Mouse (Mus musculus): Measurements from ENCODE around the gene Lamtor5. TPM values are rescaled to one million over a fixed set of nuclear protein-coding genes. Genes with fewer than 3 reads are reported as not detected.

The Lamtor5 gene
- polyA plus RNA-seq, 1 experiment: 111 TPM

- TF ChIP-seq CTCF (IDR thresholded peaks at IDR 0.05; ENCODE audit: insufficient read depth, low read length) (no peak), POLR2A (IDR thresholded peaks at IDR 0.05; ENCODE audit: borderline replicate concordance, extremely low read depth, low read depth, low read length) (no peak)
- Histone ChIP-seq H3K4me1 (ENCODE audit: control insufficient read depth, insufficient read depth, low read length) (no peaks in the 10 kb centered on the region), H3K4me3 (replicated peaks; ENCODE audit: extremely low read depth, low read depth, low read length) (no peak within 1 kb of the TSS)
- 87% methylated on average over 9 of the region's 9 CpGs for WGBS
- no peak for DNase-seq
These were observed 39.1 kb upstream of the Lamtor5 start, which contains the start of gene Prok1 for GRCm38 (mm10) chr3:107239607-107240006. Prok1 (minus strand) TSS chr3:107239707.

GRCm38 (mm10) chr3:107241389-107242094, 37.1 kb upstream of the Lamtor5 start:
- 39% methylated on average over 14 of the region's 14 CpGs for WGBS
- no peak for DNase-seq
- H3K4me3 ChIP-seq (replicated peaks; ENCODE audit: extremely low read depth, low read depth, low read length): no peak overlapping the region
- H3K4me1 ChIP-seq (ENCODE audit: control insufficient read depth, insufficient read depth, low read length): no peaks in the 10 kb centered on the region
- TF ChIP-seq POLR2A (IDR thresholded peaks at IDR 0.05; ENCODE audit: borderline replicate concordance, extremely low read depth, low read depth, low read length) (no peak), CTCF (IDR thresholded peaks at IDR 0.05; ENCODE audit: insufficient read depth, low read length) (no peak)

GRCm38 (mm10) chr3:107246876-107247275, 31.8 kb upstream of the Lamtor5 start:
- H3K4me1 ChIP-seq (ENCODE audit: control insufficient read depth, insufficient read depth, low read length): peaks cover 3% of the 10 kb centered on the region; the same call in 1 of the 2 replicates
- H3K4me3 ChIP-seq (replicated peaks; ENCODE audit: extremely low read depth, low read depth, low read length): no peak overlapping the region
- TF ChIP-seq CTCF (IDR thresholded peaks at IDR 0.05; ENCODE audit: insufficient read depth, low read length): no peak
- no peak for TF ChIP-seq POLR2A (IDR thresholded peaks at IDR 0.05; ENCODE audit: borderline replicate concordance, extremely low read depth, low read depth, low read length)
- no peak for DNase-seq
- 82% methylated on average over 6 of the region's 6 CpGs for WGBS

- TF ChIP-seq POLR2A (IDR thresholded peaks at IDR 0.05; ENCODE audit: borderline replicate concordance, extremely low read depth, low read depth, low read length) (no peak), CTCF (IDR thresholded peaks at IDR 0.05; ENCODE audit: insufficient read depth, low read length) (no peak)
- Histone ChIP-seq H3K4me1 (ENCODE audit: control insufficient read depth, insufficient read depth, low read length) (peaks cover 5% of the 10 kb centered on the region; the same call in 1 of the 2 replicates), H3K4me3 (replicated peaks; ENCODE audit: extremely low read depth, low read depth, low read length) (no peak overlapping the region)
- no peak for DNase-seq
- WGBS: 56% methylated on average over 3 of the region's 3 CpGs
These were observed 29.6 kb upstream of the Lamtor5 start for GRCm38 (mm10) chr3:107249042-107249441.

GRCm38 (mm10) chr3:107250320-107250719, 28.3 kb upstream of the Lamtor5 start:
- no peak for DNase-seq
- 30% methylated on average over 2 of the region's 2 CpGs for WGBS
- no peak for TF ChIP-seq CTCF (IDR thresholded peaks at IDR 0.05; ENCODE audit: insufficient read depth, low read length)
- Histone ChIP-seq H3K4me3 (replicated peaks; ENCODE audit: extremely low read depth, low read depth, low read length) (no peak overlapping the region), H3K4me1 (ENCODE audit: control insufficient read depth, insufficient read depth, low read length) (peaks cover 5% of the 10 kb centered on the region; the same call in 1 of the 2 replicates)

- Histone ChIP-seq H3K4me3 (replicated peaks; ENCODE audit: extremely low read depth, low read depth, low read length) (no peak overlapping the region), H3K4me1 (ENCODE audit: control insufficient read depth, insufficient read depth, low read length) (peaks cover 5% of the 10 kb centered on the region; the same call in 1 of the 2 replicates)
- DNase-seq: no peak
- TF ChIP-seq CTCF (IDR thresholded peaks at IDR 0.05; ENCODE audit: insufficient read depth, low read length) (no peak), POLR2A (IDR thresholded peaks at IDR 0.05; ENCODE audit: borderline replicate concordance, extremely low read depth, low read depth, low read length) (no peak)
- WGBS: 31% methylated on average over 4 of the region's 4 CpGs
These were observed 26.6 kb upstream of the Lamtor5 start for GRCm38 (mm10) chr3:107252035-107252434.

- WGBS: 56% methylated on average over 5 of the region's 5 CpGs
- Histone ChIP-seq H3K4me3 (replicated peaks; ENCODE audit: extremely low read depth, low read depth, low read length) (no peak overlapping the region), H3K4me1 (ENCODE audit: control insufficient read depth, insufficient read depth, low read length) (peaks cover 5% of the 10 kb centered on the region; the same call in 1 of the 2 replicates)
- TF ChIP-seq POLR2A (IDR thresholded peaks at IDR 0.05; ENCODE audit: borderline replicate concordance, extremely low read depth, low read depth, low read length): no peak
- DNase-seq: no peak
These were observed 24.7 kb upstream of the Lamtor5 start for GRCm38 (mm10) chr3:107253925-107254324.

- H3K4me1 ChIP-seq (ENCODE audit: control insufficient read depth, insufficient read depth, low read length): peaks cover 2% of the 10 kb centered on the region; the same call in 1 of the 2 replicates
- TF ChIP-seq POLR2A (IDR thresholded peaks at IDR 0.05; ENCODE audit: borderline replicate concordance, extremely low read depth, low read depth, low read length) (no peak), CTCF (IDR thresholded peaks at IDR 0.05; ENCODE audit: insufficient read depth, low read length) (no peak)
- WGBS: 88% methylated on average over 3 of the region's 3 CpGs
- DNase-seq: no peak
- no peak overlapping the region for H3K4me3 ChIP-seq (replicated peaks; ENCODE audit: extremely low read depth, low read depth, low read length)
These were observed 22.7 kb upstream of the Lamtor5 start for GRCm38 (mm10) chr3:107255992-107256391.

GRCm38 (mm10) chr3:107256724-107257123, 21.9 kb upstream of the Lamtor5 start:
- whole genome bisulfite sequencing: 40% methylated on average over 7 of the region's 7 CpGs
- TF ChIP-seq CTCF (IDR thresholded peaks at IDR 0.05; ENCODE audit: insufficient read depth, low read length) (no peak), POLR2A (IDR thresholded peaks at IDR 0.05; ENCODE audit: borderline replicate concordance, extremely low read depth, low read depth, low read length) (no peak)
- H3K4me3 ChIP-seq (replicated peaks; ENCODE audit: extremely low read depth, low read depth, low read length): no peak overlapping the region
- DNase-seq: no peak
- H3K4me1 ChIP-seq (ENCODE audit: control insufficient read depth, insufficient read depth, low read length): peaks cover 2% of the 10 kb centered on the region; the same call in 1 of the 2 replicates

- 44% methylated on average over 5 of the region's 5 CpGs for WGBS
- DNase-seq: no peak
- H3K4me1 ChIP-seq (ENCODE audit: control insufficient read depth, insufficient read depth, low read length): no peaks in the 10 kb centered on the region; the same call in 1 of the 2 replicates
- TF ChIP-seq POLR2A (IDR thresholded peaks at IDR 0.05; ENCODE audit: borderline replicate concordance, extremely low read depth, low read depth, low read length) (no peak), CTCF (IDR thresholded peaks at IDR 0.05; ENCODE audit: insufficient read depth, low read length) (no peak)
- H3K4me3 ChIP-seq (replicated peaks; ENCODE audit: extremely low read depth, low read depth, low read length): no peak overlapping the region
These were observed 20.7 kb upstream of the Lamtor5 start for GRCm38 (mm10) chr3:107257924-107258323.
